Mouse (Mus musculus): ENCODE results near the gene Crygc.

The Crygc gene

GRCm38 (mm10) chr1:65073589-65073988 lies at the start of gene Crygc:
Gene Crygc (minus strand): TSS chr1:65073689.
- DNase-seq (ENCODE audit: low spot score), result no peak

GRCm38 (mm10) chr1:65122574-65123372 lies 49.3 kb upstream of the Crygc start, which contains the start of gene D630023F18Rik:
Gene D630023F18Rik (minus strand): TSS chr1:65123214.
- DNase-seq (ENCODE audit: low spot score), result peak; percentile 15

- no peak for DNase-seq (ENCODE audit: low spot score)
Measured at GRCm38 (mm10) chr1:65119438-65119837, 45.9 kb upstream of the Crygc start, which contains the start of gene Gm28845. Gene Gm28845 (minus strand): TSS chr1:65119558.

GRCm38 (mm10) chr1:65118150-65118913 lies 44.8 kb upstream of the Crygc start:
- no peak for DNase-seq (ENCODE audit: low spot score)

- no peak for DNase-seq (ENCODE audit: low spot score)
Measured at GRCm38 (mm10) chr1:65113536-65114172, 40.2 kb upstream of the Crygc start.

GRCm38 (mm10) chr1:65112807-65113196 lies 39.3 kb upstream of the Crygc start:
- DNase-seq (ENCODE audit: low spot score), result no peak

- peak; percentile 61 for DNase-seq (ENCODE audit: low spot score)
Measured at GRCm38 (mm10) chr1:65112031-65112806, 38.7 kb upstream of the Crygc start.

GRCm38 (mm10) chr1:65109756-65110435 lies 36.4 kb upstream of the Crygc start:
- DNase-seq (ENCODE audit: low spot score), result no peak

GRCm38 (mm10) chr1:65109196-65109595 lies 35.7 kb upstream of the Crygc start:
- DNase-seq (ENCODE audit: low spot score), result no peak

- no peak for DNase-seq (ENCODE audit: low spot score)
Measured at GRCm38 (mm10) chr1:65107654-65108279, 34.3 kb upstream of the Crygc start.

GRCm38 (mm10) chr1:65103273-65103672 lies 29.8 kb upstream of the Crygc start, which contains the start of gene Cryga:
Gene Cryga (minus strand): TSS chr1:65103373.
- DNase-seq (ENCODE audit: low spot score), result no peak

GRCm38 (mm10) chr1:65096953-65097352 lies 23.5 kb upstream of the Crygc start:
- no peak for DNase-seq (ENCODE audit: low spot score)

GRCm38 (mm10) chr1:65091566-65091965 lies 18.1 kb upstream of the Crygc start:
- no peak for DNase-seq (ENCODE audit: low spot score)

GRCm38 (mm10) chr1:65090370-65090769 lies 16.9 kb upstream of the Crygc start:
- no peak for DNase-seq (ENCODE audit: low spot score)

GRCm38 (mm10) chr1:65088567-65089356 lies 15.3 kb upstream of the Crygc start:
- no peak for DNase-seq (ENCODE audit: low spot score)

GRCm38 (mm10) chr1:65082188-65082587 lies 8.7 kb upstream of the Crygc start, which contains the start of gene Crygb:
Gene Crygb (minus strand): TSS chr1:65082288.
- DNase-seq (ENCODE audit: low spot score), result no peak

GRCm38 (mm10) chr1:65075607-65076006 lies 2.1 kb upstream of the Crygc start:
- no peak for DNase-seq (ENCODE audit: low spot score)

- DNase-seq (ENCODE audit: low spot score), result no peak
Measured at GRCm38 (mm10) chr1:65067842-65068241, 5.6 kb downstream of the Crygc start.

- DNase-seq (ENCODE audit: low spot score), result no peak
Measured at GRCm38 (mm10) chr1:65064201-65064600, 9.3 kb downstream of the Crygc start.

- no peak for DNase-seq (ENCODE audit: low spot score)
Measured at GRCm38 (mm10) chr1:65063352-65063751, 10.1 kb downstream of the Crygc start, which contains the start of gene Crygd. Gene Crygd (minus strand): TSS chr1:65063452.
